Mouse (Mus musculus): ENCODE measurements around the gene Olfr13. TPM values are rescaled to one million over a fixed set of nuclear protein-coding genes. Genes with fewer than 3 reads are reported as not detected.

The Olfr13 gene
- polyA plus RNA-seq (2017; shearing (Covaris generic)): not detected

DNA sequence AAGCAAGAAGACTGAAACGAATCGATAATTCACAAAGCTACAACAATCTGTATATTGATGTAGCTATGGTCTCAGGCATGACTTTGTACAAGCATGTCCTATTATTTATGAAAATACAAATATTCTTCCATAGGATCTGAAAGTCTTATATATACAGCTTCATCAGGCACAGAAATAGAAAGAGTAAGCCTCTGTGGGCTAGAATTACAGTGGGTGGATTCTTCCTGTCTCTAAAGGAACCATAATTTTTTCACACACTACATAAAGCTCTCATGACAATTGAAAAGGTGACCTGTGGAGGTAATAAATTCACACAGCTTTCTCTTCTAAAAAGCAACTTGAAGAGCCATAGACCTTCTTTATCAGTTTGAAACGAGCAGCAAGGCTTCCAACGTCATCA lies at the start of gene Olfr13:
TSS of gene Olfr13 (plus strand) at position 301 of the 400 bp plus-strand sequence.

DNA sequence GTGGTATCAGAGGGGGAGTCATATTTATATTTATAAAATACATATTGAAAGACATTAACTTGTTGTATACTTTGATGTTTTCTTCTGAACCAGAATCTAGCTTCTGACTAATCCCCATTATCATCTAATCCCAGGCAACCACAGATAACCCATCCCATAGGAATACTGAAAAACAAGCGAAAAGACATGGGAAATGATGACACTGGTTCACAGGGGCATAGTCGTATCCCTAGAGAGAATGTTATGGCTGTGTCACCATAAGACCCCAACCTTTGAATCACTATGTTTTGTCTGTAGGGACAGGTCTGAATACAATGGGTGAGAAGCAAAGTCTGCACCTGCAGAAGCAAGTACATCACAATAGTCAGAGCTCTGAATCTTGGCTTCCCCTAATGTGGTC lies 25.7 kb upstream of the Olfr13 start, which contains the start of gene Olfr237-ps1:
TSS of gene Olfr237-ps1 (plus strand) at position 301 of the 400 bp plus-strand sequence.

DNA sequence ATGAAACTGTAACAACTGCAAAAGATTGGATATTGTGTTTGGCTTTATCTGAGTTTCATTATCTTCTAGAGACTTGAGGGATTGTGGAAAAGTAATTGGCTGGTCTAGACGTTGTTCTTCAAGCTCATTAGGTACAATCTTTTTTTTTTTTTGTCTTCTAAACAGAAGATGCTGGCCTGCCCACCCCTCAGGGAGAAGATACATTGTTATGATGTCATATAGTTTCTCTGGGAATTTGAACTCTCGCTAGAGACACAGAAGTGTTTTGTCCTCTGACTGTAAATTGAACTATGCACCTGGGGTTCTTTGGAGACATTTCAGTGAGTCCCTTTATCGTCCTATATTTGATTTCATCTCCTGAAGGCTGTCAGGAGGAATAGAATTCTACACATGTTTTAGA lies 9.0 kb upstream of the Olfr13 start, which contains the start of gene Olfr437:
TSS of gene Olfr437 (plus strand) at position 301 of the 400 bp plus-strand sequence.

DNA sequence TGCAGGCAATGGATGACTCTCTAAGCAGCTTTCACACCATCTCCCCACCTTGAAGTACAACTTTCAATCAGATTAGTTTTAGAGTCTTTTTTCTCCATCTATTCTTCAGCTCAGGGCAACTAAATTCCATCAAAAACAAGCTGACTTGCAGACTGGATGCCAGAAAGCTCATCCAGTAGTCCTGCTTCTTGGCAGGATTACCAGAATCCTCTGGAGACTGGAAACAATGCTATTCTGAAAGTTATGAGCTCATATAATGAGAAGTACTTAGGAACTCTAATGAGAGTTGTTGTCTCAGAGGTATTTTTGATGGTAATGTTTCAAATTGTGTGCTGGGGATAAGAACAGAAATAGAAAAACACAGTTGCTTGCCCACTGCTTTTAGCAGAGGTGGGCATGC lies 24.8 kb downstream of the Olfr13 start, which contains the start of gene Olfr435:
TSS of gene Olfr435 (plus strand) at position 366 of the 400 bp plus-strand sequence.

DNA sequence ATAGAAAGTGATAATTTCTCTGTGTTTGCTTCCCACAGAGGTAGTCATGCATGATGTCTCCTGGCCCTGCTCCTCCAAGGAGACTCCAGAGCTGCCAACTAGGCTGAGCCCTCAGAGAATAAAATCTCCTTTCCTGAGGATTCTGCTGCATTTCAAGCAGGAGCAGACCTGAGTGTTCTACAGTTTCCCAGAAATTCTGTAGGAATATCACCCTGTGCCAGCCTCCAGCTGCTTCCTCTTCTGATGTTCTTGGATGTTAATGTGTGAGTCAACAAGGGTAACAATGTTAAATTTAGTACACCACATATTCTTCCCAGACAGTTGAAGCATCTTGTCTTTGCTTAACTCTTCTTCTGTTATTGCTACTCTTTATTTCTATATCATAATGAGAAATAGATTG lies 40.9 kb downstream of the Olfr13 start, which contains the start of gene Olfr434:
TSS of gene Olfr434 (plus strand) at position 149 of the 400 bp plus-strand sequence.

Other genes with a start within 250 kb of the Olfr13 start
- not detected for gene Olfr444, start 223.1 kb upstream of the Olfr13 start, polyA plus RNA-seq (2017; shearing (Covaris generic))
- under 1 TPM in 1 of 2 experiments, not detected in 1; 0.25 TPM for gene Olfr441, start 65.8 kb upstream of the Olfr13 start, polyA plus RNA-seq (2017; shearing (Covaris generic))
- gene Olfr237-ps1, start 25.6 kb upstream of the Olfr13 start, polyA plus RNA-seq (2017; shearing (Covaris generic)): under 1 TPM in 1 of 2 experiments, not detected in 1; 0.18 TPM
- not detected for gene Olfr437, start 8.9 kb upstream of the Olfr13 start, polyA plus RNA-seq (2017; shearing (Covaris generic))
- gene Olfr435, start 25.0 kb downstream of the Olfr13 start, polyA plus RNA-seq (2017; shearing (Covaris generic)): not detected
- not detected for gene Olfr434, start 40.9 kb downstream of the Olfr13 start, polyA plus RNA-seq (2017; shearing (Covaris generic))
- gene Olfr47, start 59.4 kb downstream of the Olfr13 start, polyA plus RNA-seq (2017; shearing (Covaris generic)): not detected
- gene Arhgef5, start 93.4 kb downstream of the Olfr13 start, polyA plus RNA-seq (2017; shearing (Covaris generic)): 1 to 10 TPM in 1 of 2 experiments, under 1 TPM in 1; 0.45 to 2.3 TPM
- not detected for gene Nobox, start 137.4 kb downstream of the Olfr13 start, polyA plus RNA-seq (2017; shearing (Covaris generic))